Mouse (Mus musculus) C2C12 (cell line): ENCODE data around the gene Gm45618.

ENCODE experiments used
- CEBPB ChIP-seq: IDR thresholded peaks from one replicate; pipeline ENCODE4 v1.6.1; 2011; ENCODE audit warnings: low read depth, mild to moderate bottlenecking, control low read depth, moderate library complexity
- CTCF ChIP-seq: IDR thresholded peaks from one replicate; pipeline ENCODE4 v1.5.1; 2011; ENCODE audit not compliant: control insufficient read depth, insufficient read depth, insufficient read length
- FOSL1 ChIP-seq: IDR thresholded peaks from one replicate; pipeline ENCODE4 v1.8.0; 2011; ENCODE audit warnings: mild to moderate bottlenecking, low read length; ENCODE audit not compliant: poor library complexity, insufficient read depth, severe bottlenecking
- MYOD1 ChIP-seq: IDR thresholded peaks from one replicate; pipeline ENCODE4 v1.6.1; 2011; ENCODE audit warnings: low read depth; ENCODE audit not compliant: control insufficient read depth, insufficient read length
- MYOG ChIP-seq: IDR thresholded peaks from one replicate; pipeline ENCODE4 v1.6.1; 2011; ENCODE audit not compliant: control insufficient read depth, insufficient read length; ENCODE audit errors: extremely low read depth
- USF1 ChIP-seq: IDR thresholded peaks from one replicate; pipeline ENCODE4 v1.6.1; 2011; ENCODE audit warnings: low read depth, mild to moderate bottlenecking, control low read depth, moderate library complexity

DNA sequence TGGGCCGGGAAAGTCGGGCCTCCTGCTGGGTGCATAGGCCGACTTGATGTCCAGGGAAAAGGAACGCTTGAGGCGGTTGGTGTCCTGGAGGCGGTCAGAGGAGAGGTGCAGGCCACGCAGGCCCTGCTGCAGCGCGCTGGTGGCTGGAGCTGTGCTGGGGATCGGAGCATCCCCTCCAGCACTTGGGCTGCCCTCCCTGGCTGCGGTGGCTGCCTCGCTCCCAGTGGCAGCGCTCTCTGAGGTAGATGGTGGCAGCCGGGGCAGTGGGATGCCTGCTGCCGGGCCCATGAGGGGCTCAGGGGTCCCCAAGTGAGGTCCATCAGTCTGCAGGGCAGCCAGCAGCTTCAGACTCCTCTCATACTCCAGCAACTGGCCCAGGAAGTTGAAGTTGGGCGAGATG is 37.9 kb downstream of the Gm45618 start:
- TF ChIP-seq CEBPB (no peak), MYOG (no peak), MYOD1 (no peak), CTCF (no peak), USF1 (no peak), FOSL1 (no peak)
